Mouse (Mus musculus) myocyte (in vitro differentiated cells): Measurements from ENCODE around the gene Tnrc18.

Experiments used
- CEBPB ChIP-seq: IDR thresholded peaks from 2 replicates; pipeline ENCODE4 v1.6.1; 2011; ENCODE audit warnings: mild to moderate bottlenecking, moderate library complexity; ENCODE audit not compliant: poor library complexity, insufficient read depth, severe bottlenecking
- MAX ChIP-seq: IDR thresholded peaks from one replicate; pipeline ENCODE4 v1.6.1; 2011; ENCODE audit warnings: low read depth, mild to moderate bottlenecking, control low read depth
- POLR2A ChIP-seq: IDR thresholded peaks from one replicate; pipeline ENCODE4 v1.6.1; 2011; ENCODE audit warnings: low read depth, mild to moderate bottlenecking, control low read depth, moderate library complexity; ENCODE audit not compliant: insufficient read length
- POLR2AphosphoS2 ChIP-seq: IDR thresholded peaks from one replicate; pipeline ENCODE4 v1.6.1; 2011; ENCODE audit warnings: low read depth, control low read depth; ENCODE audit not compliant: insufficient read length
- TCF12 ChIP-seq: IDR thresholded peaks from one replicate; pipeline ENCODE4 v1.6.1; 2011; ENCODE audit warnings: mild to moderate bottlenecking, control low read depth; ENCODE audit not compliant: poor library complexity, insufficient read depth, severe bottlenecking
- USF1 ChIP-seq: IDR thresholded peaks from one replicate; pipeline ENCODE4 v1.6.1; 2011; ENCODE audit warnings: low read depth, mild to moderate bottlenecking, control low read depth, moderate library complexity

- no peak for TF ChIP-seq MAX
- no peak for TF ChIP-seq POLR2A
- TF ChIP-seq USF1: no peak
- TF ChIP-seq POLR2AphosphoS2: no peak
- no peak for TF ChIP-seq TCF12
- TF ChIP-seq CEBPB: no peak
Observed at GRCm38 (mm10) chr5:142718486-142718885, 99.0 kb downstream of the Tnrc18 start.
